10 mouse cellular contexts compared by ENCODE assay signal in genomic region chr11:8137366-8137765, GRCm38 (mm10).
A peak's percentile ranks its signal among the peaks of the same experiment; 100 is the strongest.
DNase-seq lines count a peak whose midpoint lies in the region; ATAC-seq and TF ChIP-seq lines count a peak whose summit lies in the region.
"Had no signal": no experiment of that assay in that cellular context is flagged by ENCODE, and none has a peak within 500 bp of the region (broad histone marks: within the 10 kb centered on the region; RNA-seq: fewer than 3 reads in every experiment).

No protein-coding gene starts in this region.

- no peak for ATAC-seq in liver, embryonic 12.5 days
- no peak for ATAC-seq in midbrain, embryonic 13.5 days

- H3K4me1 ChIP-seq in liver, adult 2 months (ENCODE audit: control insufficient read depth, insufficient read depth, low read length), result peaks cover 1% of the 10 kb centered on the region; the same call in 1 of the 2 replicates
- H3K4me1 ChIP-seq in liver, embryonic 12.5 days, result no peaks in the 10 kb centered on the region
- no peaks in the 10 kb centered on the region for H3K4me1 ChIP-seq in midbrain, embryonic 13.5 days (replicated peaks)
- H3K4me1 ChIP-seq: limb, embryonic 12.5 days had no signal

- no peak for TF ChIP-seq POLR2A in liver, adult 2 months (IDR thresholded peaks at IDR 0.05; ENCODE audit: extremely low read depth, insufficient read depth, low read length)

- H3K4me3 ChIP-seq in liver, adult 2 months (ENCODE audit: insufficient read depth, low read depth, low read length), result no peak overlapping the region
- H3K4me3 ChIP-seq in liver, embryonic 12.5 days, result no peak overlapping the region
- no peak overlapping the region for H3K4me3 ChIP-seq in midbrain, embryonic 13.5 days (replicated peaks)
- H3K4me3 ChIP-seq: erythroblast, embryonic 14.5 days; limb, embryonic 12.5 days had no signal

- TF ChIP-seq CTCF in liver, adult 2 months (IDR thresholded peaks at IDR 0.05; ENCODE audit: low read depth, low read length), result peak; percentile 38

- no peak overlapping the region for H3K9ac ChIP-seq in liver, adult 2 months (ENCODE audit: low read depth, low read length)
- H3K9ac ChIP-seq in liver, embryonic 12.5 days, result no peak overlapping the region
- H3K9ac ChIP-seq in midbrain, embryonic 13.5 days (replicated peaks), result no peak overlapping the region
- H3K9ac ChIP-seq: limb, embryonic 12.5 days had no signal

- peak; percentile 21 to 52 for DNase-seq in cerebellum, postnatal 25 days
- no peak for DNase-seq in cerebellum, adult 9-11 months
- DNase-seq in liver, adult 2 months (ENCODE audit: extremely low read depth, low read depth, low spot score), result peak; percentile 31
- DNase-seq in adipocyte (ENCODE audit: low spot score), result peak; percentile 62
- DNase-seq in kidney, postnatal 14 days, result peak; percentile 50
- no peak for DNase-seq in thymus, postnatal 10 days (ENCODE audit: low spot score in 2 of 2)

- no peak overlapping the region for H3K27ac ChIP-seq in liver, adult 2 months (replicated peaks; ENCODE audit: insufficient read depth, low read depth, low read length)
- no peak overlapping the region for H3K27ac ChIP-seq in liver, embryonic 12.5 days
- H3K27ac ChIP-seq in midbrain, embryonic 13.5 days, result no peak overlapping the region
- H3K27ac ChIP-seq: limb, embryonic 12.5 days had no signal

- no peaks in the 10 kb centered on the region for H3K9me3 ChIP-seq in liver, embryonic 12.5 days (replicated peaks)
- H3K9me3 ChIP-seq in midbrain, embryonic 13.5 days, result no peaks in the 10 kb centered on the region
- H3K9me3 ChIP-seq: limb, embryonic 12.5 days had no signal

- H3K79me2 ChIP-seq in liver, adult 2 months (ENCODE audit: control insufficient read depth, insufficient read depth, low read length), result no peaks in the 10 kb centered on the region

- 48% methylated on average over 4 of the region's 4 CpGs for WGBS in liver, adult 2 months
- WGBS in liver, embryonic 12.5 days (ENCODE audit: insufficient replicate concordance), result 34% methylated on average over 4 of the region's 4 CpGs
- 46% methylated on average over 4 of the region's 4 CpGs for WGBS in midbrain, embryonic 13.5 days

- no peaks in the 10 kb centered on the region for H3K36me3 ChIP-seq in liver, adult 2 months (ENCODE audit: control insufficient read depth, insufficient read depth, low read length)
- H3K36me3 ChIP-seq in liver, embryonic 12.5 days, result no peaks in the 10 kb centered on the region
- H3K36me3 ChIP-seq in midbrain, embryonic 13.5 days, result no peaks in the 10 kb centered on the region
- H3K36me3 ChIP-seq: limb, embryonic 12.5 days had no signal

- no peaks in the 10 kb centered on the region for H3K27me3 ChIP-seq in liver, adult 2 months (ENCODE audit: control insufficient read depth, insufficient read depth, low read length)
- no peaks in the 10 kb centered on the region for H3K27me3 ChIP-seq in liver, embryonic 12.5 days (replicated peaks)
- no peaks in the 10 kb centered on the region for H3K27me3 ChIP-seq in midbrain, embryonic 13.5 days
- H3K27me3 ChIP-seq: limb, embryonic 12.5 days had no signal

- H3K4me2 ChIP-seq in liver, embryonic 12.5 days, result no peak overlapping the region
- H3K4me2 ChIP-seq in midbrain, embryonic 13.5 days (replicated peaks), result no peak overlapping the region
- H3K4me2 ChIP-seq: limb, embryonic 12.5 days had no signal

Comparison
In these comparisons a context has a peak if more than half of its experiments do, and no peak if none do; other contexts are left out.
1. DNase-seq: peak in cerebellum, postnatal 25 days (2 of 2), liver, adult 2 months (single experiment), adipocyte (single experiment) and kidney, postnatal 14 days (single experiment); none in cerebellum, adult 9-11 months (single experiment) and thymus, postnatal 10 days (0 of 2).